Mouse (Mus musculus) naive thymus-derived CD4-positive, alpha-beta T cell, adult 2 months (primary cell): ENCODE results near the gene Olfr1053.
"Not testable (repeated sequence)": the region's sequence is repeated elsewhere in the genome, so short reads cannot be mapped to it uniquely, and the experiment has no call there.

Experiments used
- DNase-seq: peaks from one replicate; pipeline ENCODE4 v3.0.0-alpha.2; 2011; ENCODE audit warnings: low read depth

Gene Olfr1053

GRCm38 (mm10) chr2:86315184-86315583 is at the start of gene Olfr1053:
Olfr1053 (minus strand) TSS chr2:86315284.
- DNase-seq: no peak

DNA sequence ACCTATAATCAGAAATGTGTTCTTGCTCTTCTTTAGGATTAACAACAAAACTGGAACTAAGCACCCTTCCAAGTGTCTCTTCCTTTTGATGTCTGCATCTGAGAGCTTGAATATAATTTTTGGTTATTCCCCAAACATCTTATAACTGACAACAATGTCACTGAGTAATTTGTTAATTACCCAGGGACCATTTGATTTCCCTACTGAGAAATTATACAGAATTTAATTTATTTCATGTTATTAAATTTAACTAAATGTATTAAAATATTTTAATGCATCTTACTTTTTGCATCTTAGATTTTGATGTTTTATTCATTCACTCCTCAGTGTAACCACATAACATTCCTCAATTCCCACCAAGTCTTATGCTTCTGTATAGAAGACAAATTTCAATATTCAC is 47.3 kb upstream of the Olfr1053 start, which contains the start of gene Olfr1056:
Gene Olfr1056 (minus strand): TSS at position 101 of the 400 bp plus-strand sequence.
- DNase-seq: no peak

DNA sequence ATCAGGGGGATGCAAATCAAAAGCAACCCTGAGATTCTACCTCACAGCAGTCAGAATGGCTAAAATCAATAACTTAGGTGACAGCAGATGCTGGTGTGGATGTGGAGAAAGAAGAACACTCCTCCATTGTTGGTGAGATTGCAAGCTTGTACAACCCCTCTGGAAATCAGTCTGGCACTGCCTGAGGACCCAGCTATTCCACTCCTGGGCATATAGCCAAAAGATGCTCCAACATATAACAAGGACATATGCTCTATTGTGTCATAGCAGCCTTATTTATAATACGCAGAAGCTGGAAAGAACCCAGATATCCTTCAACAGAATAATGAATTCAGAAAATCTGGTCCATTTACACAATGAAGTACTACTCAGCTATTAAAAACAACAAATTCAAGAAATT is 36.7 kb upstream of the Olfr1053 start:
- DNase-seq: not testable (repeated sequence)

DNA sequence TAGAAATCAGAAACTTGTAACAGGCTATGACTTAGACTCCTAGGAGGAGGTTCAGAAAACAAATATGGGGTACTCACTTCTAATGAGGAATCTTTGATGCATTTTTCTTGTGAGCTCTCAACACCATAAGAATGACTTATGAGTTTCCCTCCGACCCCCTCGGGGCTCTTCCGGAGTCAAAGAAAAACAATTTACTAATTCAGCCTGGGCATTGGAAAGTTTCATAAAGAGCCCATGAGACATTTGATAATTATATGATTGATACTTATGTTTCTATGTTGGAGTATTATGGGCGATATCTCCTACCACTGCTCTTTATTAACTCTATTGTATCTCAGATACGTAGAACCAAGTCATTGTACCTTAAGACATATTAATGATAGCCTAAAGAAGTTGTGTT is 35.1 kb upstream of the Olfr1053 start, which contains the start of gene Olfr1055:
Gene Olfr1055 (minus strand): TSS at position 101 of the 400 bp plus-strand sequence.
- no peak for DNase-seq

GRCm38 (mm10) chr2:86335333-86335732 is 20.2 kb upstream of the Olfr1053 start, which contains the start of gene Olfr1054:
Olfr1054 (minus strand) TSS chr2:86335433.
- DNase-seq: no peak

GRCm38 (mm10) chr2:86292155-86292554 is 22.9 kb downstream of the Olfr1053 start, which contains the start of gene Olfr1052:
Olfr1052 (plus strand) TSS chr2:86292455.
- DNase-seq: no peak

- not testable (repeated sequence) for DNase-seq
Measured at GRCm38 (mm10) chr2:86278988-86279387, 36.1 kb downstream of the Olfr1053 start, which contains the start of gene Olfr1051. Olfr1051 (minus strand) TSS chr2:86279088.
